Mouse (Mus musculus) heart, adult 9 months (tissue): Measurements from ENCODE around the gene Nt5c2.

Experiments
- DNase-seq, 2 experiments: peaks; one replicate each; pipeline ENCODE4 v3.0.0; 2022; ENCODE audit warnings: low spot score in 2 of 2

Gene Nt5c2

GRCm38 (mm10) chr19:46966330-46966729 is 48.6 kb downstream of the Nt5c2 start:
- no peak for DNase-seq

- DNase-seq = no peak
These were observed 49.5 kb downstream of the Nt5c2 start for GRCm38 (mm10) chr19:46965496-46965895.

GRCm38 (mm10) chr19:46964353-46964752 is 50.6 kb downstream of the Nt5c2 start:
- no peak for DNase-seq

GRCm38 (mm10) chr19:46963440-46963839 is 51.5 kb downstream of the Nt5c2 start:
- no peak for DNase-seq

GRCm38 (mm10) chr19:46962841-46963240 is 52.1 kb downstream of the Nt5c2 start:
- no peak for DNase-seq

GRCm38 (mm10) chr19:46962171-46962772 is 52.7 kb downstream of the Nt5c2 start:
- DNase-seq = peak; percentile 61 to 65

- peak; percentile 86 to 87 for DNase-seq
These were observed 53.3 kb downstream of the Nt5c2 start for GRCm38 (mm10) chr19:46961652-46962051.

GRCm38 (mm10) chr19:46961047-46961651 is 53.8 kb downstream of the Nt5c2 start:
- no peak for DNase-seq

GRCm38 (mm10) chr19:46960101-46961046 is 54.6 kb downstream of the Nt5c2 start:
- no peak for DNase-seq

- DNase-seq = no peak
These were observed 55.4 kb downstream of the Nt5c2 start for GRCm38 (mm10) chr19:46959536-46959935.

GRCm38 (mm10) chr19:46958566-46958965 is 56.4 kb downstream of the Nt5c2 start:
- no peak for DNase-seq

GRCm38 (mm10) chr19:46957971-46958370 is 57.0 kb downstream of the Nt5c2 start:
- DNase-seq = no peak

- no peak for DNase-seq
These were observed 58.0 kb downstream of the Nt5c2 start for GRCm38 (mm10) chr19:46957001-46957400.

- no peak for DNase-seq
These were observed 58.5 kb downstream of the Nt5c2 start for GRCm38 (mm10) chr19:46956410-46956809.

- no peak for DNase-seq
These were observed 59.3 kb downstream of the Nt5c2 start for GRCm38 (mm10) chr19:46955630-46956029.

GRCm38 (mm10) chr19:46953536-46953935 is 61.4 kb downstream of the Nt5c2 start:
- no peak for DNase-seq

GRCm38 (mm10) chr19:46952986-46953385 is 62.0 kb downstream of the Nt5c2 start:
- DNase-seq = no peak

- no peak for DNase-seq
These were observed 70.6 kb downstream of the Nt5c2 start for GRCm38 (mm10) chr19:46944341-46944740.

- DNase-seq = peak; percentile 34 to 41
These were observed 77.8 kb downstream of the Nt5c2 start for GRCm38 (mm10) chr19:46937173-46937572.

GRCm38 (mm10) chr19:46934025-46934424 is 80.9 kb downstream of the Nt5c2 start:
- DNase-seq = peak; percentile 61 to 75

- no peak for DNase-seq
These were observed 82.3 kb downstream of the Nt5c2 start for GRCm38 (mm10) chr19:46932608-46933007.

- DNase-seq = no peak
These were observed 84.9 kb downstream of the Nt5c2 start for GRCm38 (mm10) chr19:46930026-46930425.
